Mouse (Mus musculus) lung, embryonic 16.5 days (tissue): ENCODE data around the gene Tmeff1. TPM values are rescaled to one million over a fixed set of nuclear protein-coding genes. Genes with fewer than 3 reads are reported as not detected.

ENCODE experiments used
- ATAC-seq: fragments of 200-750 bp; cut with Nextera tagmentation; 2 replicates; pipeline ENCODE4 v1.8.0; 2017; ENCODE audit warnings: low read depth, mild to moderate bottlenecking, moderate library complexity
- H3K27ac ChIP-seq: fragments of 300-500 bp; sonication (generic); 2 replicates; pipeline ENCODE4 v1.5.1; 2014; ENCODE audit warnings: mild to moderate bottlenecking, control low read depth, low read length
- H3K27me3 ChIP-seq: fragments of 300-500 bp; sonication (generic); 2 replicates; pipeline ENCODE4 v1.6.1; 2014; ENCODE audit warnings: low read depth, low read length, mixed read lengths; ENCODE audit not compliant: control insufficient read depth, insufficient read depth
- H3K36me3 ChIP-seq: fragments of 300-500 bp; sonication (generic); 2 replicates; pipeline ENCODE4 v1.6.1; 2014; ENCODE audit warnings: low read length; ENCODE audit not compliant: control insufficient read depth, insufficient read depth
- H3K4me1 ChIP-seq: fragments of 300-500 bp; sonication (generic); replicated peaks from 2 replicates; pipeline ENCODE4 v1.6.1; 2014; ENCODE audit warnings: low read length, mixed read lengths; ENCODE audit not compliant: control insufficient read depth, insufficient read depth
- H3K4me2 ChIP-seq: fragments of 300-500 bp; sonication (generic); 2 replicates; pipeline ENCODE4 v1.6.1; 2014; ENCODE audit warnings: low read depth, low read length, control low read depth
- H3K4me3 ChIP-seq: fragments of 300-500 bp; sonication (generic); 2 replicates; pipeline ENCODE4 v1.5.1; 2014; ENCODE audit warnings: mild to moderate bottlenecking, low read length, control low read depth
- H3K9ac ChIP-seq: fragments of 300-500 bp; sonication (generic); 2 replicates; pipeline ENCODE4 v1.6.1; 2014; ENCODE audit warnings: low read length, control low read depth
- H3K9me3 ChIP-seq: fragments of 300-500 bp; sonication (generic); 2 replicates; pipeline ENCODE4 v1.6.1; 2016; ENCODE audit warnings: low read length; ENCODE audit not compliant: control insufficient read depth
- WGBS: fragments of 180-500 bp; shearing (Covaris S2); extraction: QIAGEN DNeasy Blood & Tissue Kit; methylation state at CpG from one replicate; pipeline ENCODE4 v1.1.7; 2014; 5-methylcytosine and 5-hydroxymethylcytosine counted together
- polyA plus RNA-seq: library from polyadenylated mRNA; unstranded; fragments of >200 nt; fragmentation: Nextera tagmentation; extraction: Ambion mirVana; gene quantifications from 2 replicates; pipeline ENCODE4 v1.2.1, GENCODE M21; 2015

Tmeff1 gene
- 7.6 and 11.5 TPM in 2 replicates for polyA plus RNA-seq

GRCm38 (mm10) chr4:48584421-48585240 is at the start of gene Tmeff1:
Gene Tmeff1 (plus strand): TSS chr4:48585174.
- H3K27ac ChIP-seq = peak within 1 kb of the TSS; percentile 82
- peaks cover 17% of the 10 kb centered on the region for H3K4me1 ChIP-seq
- 3% methylated on average over 19 of the region's 64 CpGs for WGBS
- no peaks in the 10 kb centered on the region for H3K27me3 ChIP-seq
- H3K9ac ChIP-seq = peak within 1 kb of the TSS; percentile 79
- peak within 1 kb of the TSS; percentile 69 for H3K4me2 ChIP-seq
- ATAC-seq = peak; percentile 79
- H3K4me3 ChIP-seq = peak within 1 kb of the TSS; percentile 88
- H3K9me3 ChIP-seq = no peaks in the 10 kb centered on the region
- H3K36me3 ChIP-seq = no peaks in the 10 kb centered on the region

DNA sequence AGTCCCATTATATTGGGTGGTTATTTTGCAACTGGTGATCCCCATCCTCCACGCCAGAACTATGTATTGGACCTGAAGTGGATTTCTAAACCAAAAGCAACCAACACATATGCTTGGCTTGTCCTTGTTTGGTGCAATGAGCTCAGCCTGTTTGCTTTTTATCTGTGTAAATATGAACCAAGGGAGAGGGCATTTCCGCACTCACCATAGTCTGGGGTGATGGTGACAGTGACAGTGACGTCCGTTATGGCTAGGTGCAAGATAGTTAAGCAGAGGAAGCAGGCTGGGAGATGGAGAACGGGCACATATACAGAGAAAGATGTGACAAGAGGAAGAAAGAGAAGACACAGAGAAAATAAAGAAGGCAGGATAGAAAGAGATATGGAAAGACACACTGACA is 48.7 kb upstream of the Tmeff1 start:
- Histone ChIP-seq H3K36me3 (no peaks in the 10 kb centered on the region), H3K9me3 (no peaks in the 10 kb centered on the region), H3K27ac (no peak overlapping the region), H3K4me1 (no peaks in the 10 kb centered on the region), H3K4me3 (no peak overlapping the region), H3K4me2 (no peak overlapping the region), H3K9ac (no peak overlapping the region), H3K27me3 (no peaks in the 10 kb centered on the region)
- 60% methylated on average over 5 of the region's 5 CpGs for WGBS
- ATAC-seq = no peak

- H3K9ac ChIP-seq = no peak overlapping the region
- H3K4me1 ChIP-seq = peaks cover 6% of the 10 kb centered on the region
- no peaks in the 10 kb centered on the region for H3K9me3 ChIP-seq
- H3K4me2 ChIP-seq = no peak overlapping the region
- no peak for ATAC-seq
- 84% methylated on average over 5 of the region's 5 CpGs for WGBS
- no peaks in the 10 kb centered on the region for H3K27me3 ChIP-seq
- no peak overlapping the region for H3K4me3 ChIP-seq
- no peak overlapping the region for H3K27ac ChIP-seq
- no peaks in the 10 kb centered on the region for H3K36me3 ChIP-seq
Measured at GRCm38 (mm10) chr4:48537024-48537423, 48.0 kb upstream of the Tmeff1 start.

GRCm38 (mm10) chr4:48538581-48538980 is 46.4 kb upstream of the Tmeff1 start:
- H3K4me3 ChIP-seq = no peak overlapping the region
- 86% methylated on average over 2 of the region's 2 CpGs for WGBS
- H3K9ac ChIP-seq = no peak overlapping the region
- H3K4me1 ChIP-seq = peaks cover 18% of the 10 kb centered on the region
- H3K4me2 ChIP-seq = no peak overlapping the region
- H3K36me3 ChIP-seq = no peaks in the 10 kb centered on the region
- ATAC-seq = no peak
- no peaks in the 10 kb centered on the region for H3K9me3 ChIP-seq
- H3K27ac ChIP-seq = no peak overlapping the region
- H3K27me3 ChIP-seq = no peaks in the 10 kb centered on the region

GRCm38 (mm10) chr4:48539841-48540575 is 45.0 kb upstream of the Tmeff1 start, which contains the start of gene Msantd3:
Gene Msantd3 (plus strand): TSS chr4:48539935.
- Histone ChIP-seq H3K9me3 (no peaks in the 10 kb centered on the region), H3K4me1 (peaks cover 18% of the 10 kb centered on the region), H3K27me3 (no peaks in the 10 kb centered on the region), H3K9ac (peak within 1 kb of the TSS; percentile 96), H3K36me3 (no peaks in the 10 kb centered on the region), H3K4me2 (peak within 1 kb of the TSS; percentile 84), H3K27ac (peak within 1 kb of the TSS; percentile 85), H3K4me3 (peak within 1 kb of the TSS; percentile 83)
- 1% methylated on average over 49 of the region's 86 CpGs for WGBS
- ATAC-seq = peak; percentile 83

- Histone ChIP-seq H3K27me3 (no peaks in the 10 kb centered on the region), H3K36me3 (no peaks in the 10 kb centered on the region), H3K4me2 (peak overlapping the region; percentile 84), H3K4me3 (peak overlapping the region; percentile 83), H3K9me3 (no peaks in the 10 kb centered on the region), H3K27ac (peak overlapping the region; percentile 85), H3K9ac (peak overlapping the region; percentile 96), H3K4me1 (peaks cover 18% of the 10 kb centered on the region)
- 0% methylated on average over 35 of the region's 50 CpGs for WGBS
- ATAC-seq = peak; percentile 72
Measured at GRCm38 (mm10) chr4:48540576-48541111, 44.3 kb upstream of the Tmeff1 start.

- Histone ChIP-seq H3K27me3 (no peaks in the 10 kb centered on the region), H3K9ac (peak overlapping the region; percentile 96), H3K9me3 (no peaks in the 10 kb centered on the region), H3K36me3 (no peaks in the 10 kb centered on the region), H3K4me1 (peaks cover 18% of the 10 kb centered on the region), H3K27ac (0 out of 2 replicates have a peak overlapping the region, but pooled peaks have one; percentile 20), H3K4me3 (peak overlapping the region; percentile 83), H3K4me2 (peak overlapping the region; percentile 84)
- WGBS = 7% methylated on average over 15 of the region's 15 CpGs
- peak; percentile 16; the same call in 1 of the 2 replicates for ATAC-seq
Measured at GRCm38 (mm10) chr4:48541526-48542250, 43.3 kb upstream of the Tmeff1 start.

DNA sequence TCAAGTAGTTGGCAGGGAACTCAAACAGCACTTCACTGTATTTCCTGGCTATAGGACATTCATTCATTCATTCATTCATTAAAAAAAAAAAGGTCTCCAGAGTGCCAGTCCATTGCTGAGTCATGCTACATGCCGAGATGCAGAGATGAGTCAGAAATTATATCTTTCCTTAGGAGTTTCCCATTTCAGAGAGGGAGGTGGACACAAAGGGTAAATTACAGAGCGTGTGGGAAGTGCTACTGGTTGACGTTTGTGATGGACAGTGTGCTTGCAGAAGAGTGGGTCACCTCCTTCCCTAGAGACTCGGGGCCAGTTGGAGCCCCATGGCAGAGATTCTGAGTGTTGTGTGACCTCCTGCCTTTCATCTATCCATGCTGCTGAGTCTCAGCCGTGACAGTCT is 42.6 kb upstream of the Tmeff1 start:
- no peaks in the 10 kb centered on the region for H3K9me3 ChIP-seq
- H3K27ac ChIP-seq = no peak overlapping the region
- 20% methylated on average over 5 of the region's 5 CpGs for WGBS
- no peak overlapping the region for H3K4me3 ChIP-seq
- H3K27me3 ChIP-seq = no peaks in the 10 kb centered on the region
- ATAC-seq = no peak
- H3K4me1 ChIP-seq = peaks cover 18% of the 10 kb centered on the region
- H3K36me3 ChIP-seq = no peaks in the 10 kb centered on the region
- no peak overlapping the region for H3K9ac ChIP-seq
- H3K4me2 ChIP-seq = peak overlapping the region; percentile 84; the same call in 1 of the 2 replicates
